Mouse (Mus musculus) hindbrain, embryonic 11.5 days (tissue): ENCODE measurements around the gene Ppie. TPM values are rescaled to one million over a fixed set of nuclear protein-coding genes. Genes with fewer than 3 reads are reported as not detected.

Source experiments
- ATAC-seq: fragments of 200-750 bp; cut with Nextera tagmentation; 2 replicates; pipeline ENCODE4 v1.8.0; 2017; ENCODE audit warnings: mild to moderate bottlenecking, moderate TSS enrichment, moderate library complexity; ENCODE audit not compliant: low FRiP score
- DNase-seq: peaks from one replicate; pipeline ENCODE4 v3.0.0-alpha.2; 2015; ENCODE audit warnings: low spot score
- H3K27ac ChIP-seq: fragments of 300-500 bp; sonication (generic); 2 replicates; pipeline ENCODE4 v1.5.1; 2014; ENCODE audit warnings: mild to moderate bottlenecking, low read depth, low read length
- H3K27me3 ChIP-seq: fragments of 300-500 bp; sonication (generic); 2 replicates; pipeline ENCODE4 v1.6.1; 2014; ENCODE audit warnings: mild to moderate bottlenecking, low read length, moderate library complexity, mixed read lengths; ENCODE audit not compliant: control insufficient read depth, insufficient read depth
- H3K36me3 ChIP-seq: fragments of 300-500 bp; sonication (generic); 2 replicates; pipeline ENCODE4 v1.6.1; 2014; ENCODE audit warnings: mild to moderate bottlenecking, low read length, moderate library complexity, mixed read lengths; ENCODE audit not compliant: control insufficient read depth, insufficient read depth
- H3K4me1 ChIP-seq: fragments of 300-500 bp; sonication (generic); replicated peaks from 2 replicates; pipeline ENCODE4 v1.6.1; 2014; ENCODE audit warnings: low read length, mixed read lengths; ENCODE audit not compliant: control insufficient read depth, insufficient read depth
- H3K4me2 ChIP-seq: fragments of 300-500 bp; sonication (generic); replicated peaks from 2 replicates; pipeline ENCODE4 v1.6.1; 2014; ENCODE audit warnings: mild to moderate bottlenecking, low read depth, low read length
- H3K4me3 ChIP-seq: fragments of 300-500 bp; sonication (generic); 2 replicates; pipeline ENCODE4 v1.5.1; 2014; ENCODE audit warnings: low read depth, low read length
- H3K9ac ChIP-seq: fragments of 300-500 bp; sonication (generic); 2 replicates; pipeline ENCODE4 v1.6.1; 2014; ENCODE audit warnings: low read depth, low read length
- H3K9me3 ChIP-seq: fragments of 300-500 bp; sonication (generic); 2 replicates; pipeline ENCODE4 v1.6.1; 2016; ENCODE audit warnings: low read length; ENCODE audit not compliant: control insufficient read depth
- WGBS: fragments of 180-500 bp; shearing (Covaris S2); extraction: QIAGEN DNeasy Blood & Tissue Kit; methylation state at CpG from one replicate; pipeline ENCODE4 v1.1.7; 2014; 5-methylcytosine and 5-hydroxymethylcytosine counted together
- polyA plus RNA-seq: library from polyadenylated mRNA; unstranded; fragments of >200 nt; fragmentation: Nextera tagmentation; extraction: Ambion mirVana; gene quantifications from 2 replicates; pipeline ENCODE4 v1.2.1, GENCODE M21; 2014

The Ppie gene
- polyA plus RNA-seq, 1 experiment from 2014 or later: 106 TPM

DNA sequence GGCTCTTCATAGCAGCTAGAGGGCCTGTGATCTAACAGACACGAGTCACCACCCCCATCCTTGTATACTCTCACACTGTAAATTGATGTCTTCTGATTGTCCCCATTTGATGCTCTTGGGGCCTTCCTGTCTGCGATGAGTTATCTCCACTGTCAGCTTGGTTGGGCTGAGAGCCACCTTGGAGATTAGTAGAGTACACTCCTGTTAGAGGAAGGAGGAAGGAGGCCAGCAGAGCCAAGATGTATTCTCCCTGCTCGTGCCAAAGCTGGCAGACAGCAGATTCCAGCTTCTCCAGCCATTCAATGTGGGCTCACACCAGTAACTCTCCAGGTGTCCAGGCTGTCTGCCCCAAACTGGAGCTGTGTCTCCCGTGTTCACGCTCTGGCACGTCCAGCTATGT, 20.8 kb upstream of the Ppie start:
- Histone ChIP-seq H3K27ac (no peak overlapping the region), H3K9me3 (no peaks in the 10 kb centered on the region), H3K4me1 (no peaks in the 10 kb centered on the region), H3K36me3 (no peaks in the 10 kb centered on the region), H3K4me2 (no peak overlapping the region), H3K27me3 (no peaks in the 10 kb centered on the region), H3K9ac (no peak overlapping the region), H3K4me3 (no peak overlapping the region)
- ATAC-seq (no peak), DNase-seq (no peak)
- 89% methylated on average over 6 of the region's 6 CpGs for WGBS

DNA sequence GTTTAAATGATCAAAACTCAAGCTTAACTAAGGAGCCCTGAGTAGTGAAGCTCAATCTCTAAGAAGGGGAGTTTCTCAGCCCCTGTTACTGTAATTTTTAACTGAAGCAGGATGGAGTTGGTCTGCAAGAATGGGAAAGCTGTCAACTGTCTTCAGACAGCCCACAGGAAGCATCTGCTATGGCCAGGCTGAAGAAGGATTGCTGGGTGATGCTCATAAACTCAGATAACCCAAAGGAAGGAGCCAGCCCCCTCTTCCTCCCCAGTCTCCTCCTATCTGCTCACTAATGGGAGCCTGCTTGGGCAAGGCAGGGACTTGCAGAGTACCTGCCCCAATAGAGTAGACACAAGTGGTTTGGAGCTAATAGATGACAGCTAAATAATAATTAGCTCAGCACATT, 16.1 kb upstream of the Ppie start:
- no peaks in the 10 kb centered on the region for H3K4me1 ChIP-seq
- H3K36me3 ChIP-seq: no peaks in the 10 kb centered on the region
- H3K9me3 ChIP-seq: no peaks in the 10 kb centered on the region
- H3K4me2 ChIP-seq: no peak overlapping the region
- no peak overlapping the region for H3K9ac ChIP-seq
- H3K27me3 ChIP-seq: no peaks in the 10 kb centered on the region
- no peak overlapping the region for H3K4me3 ChIP-seq
- no peak overlapping the region for H3K27ac ChIP-seq
- DNase-seq (no peak), ATAC-seq (no peak)

DNA sequence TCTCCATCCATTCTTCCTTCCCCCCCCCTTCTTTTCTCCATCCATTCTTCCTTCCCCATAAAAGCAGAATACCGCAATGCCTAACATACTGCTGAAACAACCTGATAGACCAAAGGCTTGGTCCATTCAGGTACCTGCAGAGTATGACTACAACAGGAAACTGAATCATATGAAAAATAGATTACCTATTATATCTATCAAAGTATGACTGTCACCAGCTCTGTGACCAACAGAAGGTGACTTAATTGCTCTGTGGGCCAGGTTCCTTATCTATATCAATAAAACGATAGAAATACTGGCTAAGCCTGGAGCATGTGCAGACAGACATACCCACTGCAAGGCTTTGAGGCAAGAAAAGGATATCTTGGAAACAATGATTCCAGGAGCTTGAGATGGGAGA, 15.7 kb upstream of the Ppie start:
- WGBS: 75% methylated on average over 2 of the region's 2 CpGs

DNA sequence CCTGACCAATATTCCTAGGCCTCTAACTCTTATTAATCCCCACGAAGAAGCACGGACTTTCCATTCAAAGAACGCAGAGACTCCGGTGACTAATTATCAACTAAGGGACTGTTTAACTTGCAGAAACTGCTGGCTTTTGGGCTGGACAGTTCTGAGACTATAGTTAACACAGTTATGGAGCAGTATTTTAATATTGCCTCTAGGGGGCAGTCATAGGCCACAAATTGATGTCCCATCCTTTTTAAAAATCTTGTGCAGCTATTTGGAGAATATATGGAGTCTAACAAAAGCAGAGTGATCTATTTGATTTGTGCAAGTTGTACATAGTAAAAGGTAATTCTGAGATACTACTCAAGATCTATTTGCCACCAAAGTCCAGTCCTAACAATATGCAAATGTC, 15.3 kb upstream of the Ppie start:
- Histone ChIP-seq H3K9me3 (no peaks in the 10 kb centered on the region), H3K27ac (no peak overlapping the region), H3K36me3 (no peaks in the 10 kb centered on the region), H3K27me3 (no peaks in the 10 kb centered on the region), H3K4me1 (no peaks in the 10 kb centered on the region), H3K4me2 (no peak overlapping the region), H3K4me3 (no peak overlapping the region), H3K9ac (no peak overlapping the region)
- DNase-seq (peak; percentile 62), ATAC-seq (no peak)
- 26% methylated on average over 4 of the region's 4 CpGs for WGBS

More for the DNA sequence above, 15.7 kb upstream of the Ppie start:
- Histone ChIP-seq H3K27me3 (no peaks in the 10 kb centered on the region), H3K9me3 (no peaks in the 10 kb centered on the region), H3K9ac (no peak overlapping the region), H3K4me1 (no peaks in the 10 kb centered on the region), H3K36me3 (no peaks in the 10 kb centered on the region), H3K4me2 (no peak overlapping the region), H3K4me3 (no peak overlapping the region), H3K27ac (no peak overlapping the region)
- no peak for DNase-seq
- ATAC-seq: no peak

DNA sequence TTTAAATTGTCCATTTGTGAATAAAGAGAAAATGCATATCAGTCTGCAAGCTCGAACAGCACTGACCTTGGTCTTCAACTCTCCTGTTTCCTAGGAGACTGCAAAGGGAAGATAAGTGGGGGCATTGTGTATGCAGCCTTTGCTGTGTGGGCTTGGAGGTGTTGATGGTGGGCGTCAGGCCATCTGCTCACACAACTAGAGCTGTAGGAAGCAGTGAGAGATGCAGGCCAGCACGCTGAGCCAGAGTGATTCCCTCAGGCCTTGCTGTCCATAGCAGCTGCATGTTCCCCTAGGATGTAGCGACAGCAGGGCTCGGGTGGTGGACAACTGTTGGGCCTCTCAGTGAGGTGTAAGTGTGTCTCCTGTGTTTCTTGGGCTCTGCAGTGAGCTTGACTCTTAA, 13.2 kb upstream of the Ppie start:
- Histone ChIP-seq H3K9ac (no peak overlapping the region), H3K27ac (no peak overlapping the region), H3K4me3 (no peak overlapping the region), H3K9me3 (no peaks in the 10 kb centered on the region), H3K4me2 (no peak overlapping the region), H3K27me3 (no peaks in the 10 kb centered on the region), H3K4me1 (no peaks in the 10 kb centered on the region), H3K36me3 (no peaks in the 10 kb centered on the region)
- WGBS: 52% methylated on average over 5 of the region's 5 CpGs
- ATAC-seq: no peak
- no peak for DNase-seq

DNA sequence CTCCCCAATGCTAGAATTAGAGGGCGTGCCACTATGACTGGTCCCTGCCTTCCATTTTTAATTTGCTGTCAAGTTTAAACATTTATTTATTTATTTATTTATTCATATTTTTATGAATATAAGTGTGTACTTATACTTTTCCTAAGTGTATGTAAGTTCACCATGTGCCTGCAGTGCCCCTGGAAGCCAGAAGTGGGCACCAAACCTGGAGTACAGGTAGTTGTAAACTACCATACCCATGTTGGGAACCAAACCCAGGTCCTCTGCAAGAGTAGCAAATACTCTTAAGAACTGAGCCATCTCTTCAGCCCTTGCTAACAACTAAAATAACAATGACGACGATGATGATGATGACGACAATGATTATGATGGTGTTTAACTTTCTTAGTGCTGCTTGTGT, 12.3 kb upstream of the Ppie start:
- Histone ChIP-seq H3K9me3 (no peaks in the 10 kb centered on the region), H3K9ac (no peak overlapping the region), H3K27ac (no peak overlapping the region), H3K4me3 (no peak overlapping the region), H3K36me3 (no peaks in the 10 kb centered on the region), H3K4me2 (no peak overlapping the region), H3K27me3 (no peaks in the 10 kb centered on the region), H3K4me1 (no peaks in the 10 kb centered on the region)
- DNase-seq (no peak), ATAC-seq (no peak)
- WGBS: 77% methylated on average over 4 of the region's 4 CpGs

DNA sequence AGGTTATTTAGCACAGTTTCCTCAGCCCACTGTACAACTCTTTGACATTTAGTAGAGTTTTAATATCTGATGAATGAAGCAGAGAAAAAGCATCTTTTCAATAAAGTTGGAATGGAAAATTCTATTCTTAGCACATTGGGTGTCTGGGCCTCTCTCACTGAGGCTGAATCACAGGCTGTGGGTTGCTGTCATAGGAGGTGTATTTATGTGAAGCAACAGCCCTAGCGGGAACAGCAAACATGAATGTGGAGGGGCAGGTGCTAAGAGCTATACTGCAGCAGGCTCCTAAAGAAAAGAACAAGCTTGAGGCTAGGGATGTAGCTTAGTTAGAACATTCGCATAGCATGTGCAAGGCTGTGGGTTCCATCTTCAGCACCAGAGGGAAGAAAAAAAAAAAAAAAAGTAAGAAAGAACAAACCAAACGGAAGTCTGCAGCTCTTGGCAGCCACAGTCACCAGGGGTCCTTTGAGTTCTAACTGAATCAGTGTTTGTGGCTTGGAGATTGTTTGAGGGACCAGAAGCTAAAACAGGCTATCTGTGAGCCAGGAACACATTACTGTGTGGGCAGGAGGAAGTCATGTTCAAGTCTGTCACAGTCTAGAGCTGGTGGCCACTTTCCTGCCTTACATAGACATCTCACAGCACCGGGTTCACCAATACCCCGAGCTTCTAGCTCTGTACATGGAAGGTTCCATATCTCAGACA, 7.8 kb upstream of the Ppie start:
- no peak for DNase-seq
- ATAC-seq: no peak
- Histone ChIP-seq H3K4me3 (no peak overlapping the region), H3K36me3 (no peaks in the 10 kb centered on the region), H3K9me3 (no peaks in the 10 kb centered on the region), H3K27me3 (no peaks in the 10 kb centered on the region), H3K9ac (no peak overlapping the region), H3K27ac (no peak overlapping the region), H3K4me2 (no peak overlapping the region), H3K4me1 (no peaks in the 10 kb centered on the region)
- WGBS: 82% methylated on average over 5 of the region's 5 CpGs

DNA sequence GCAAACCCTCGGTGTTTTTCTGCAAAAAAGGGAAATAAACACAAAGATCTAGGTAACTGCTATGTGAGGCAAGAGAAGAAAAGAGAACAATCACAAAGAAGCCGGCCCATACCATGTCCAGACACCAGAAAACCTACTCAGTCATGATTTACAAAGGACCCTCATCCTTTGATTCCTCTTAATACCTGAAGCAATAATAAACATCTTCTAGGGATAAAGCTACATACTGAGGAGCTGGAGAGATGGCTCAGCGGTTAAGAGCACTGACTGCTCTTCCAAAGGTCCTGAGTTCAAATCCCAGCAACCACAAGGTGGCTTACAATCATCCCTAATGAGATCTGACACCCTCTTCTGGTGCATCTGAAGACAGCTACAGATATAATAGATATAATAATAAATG, 2.2 kb downstream of the Ppie start:
- 95% methylated on average over 3 of the region's 3 CpGs for WGBS

DNA sequence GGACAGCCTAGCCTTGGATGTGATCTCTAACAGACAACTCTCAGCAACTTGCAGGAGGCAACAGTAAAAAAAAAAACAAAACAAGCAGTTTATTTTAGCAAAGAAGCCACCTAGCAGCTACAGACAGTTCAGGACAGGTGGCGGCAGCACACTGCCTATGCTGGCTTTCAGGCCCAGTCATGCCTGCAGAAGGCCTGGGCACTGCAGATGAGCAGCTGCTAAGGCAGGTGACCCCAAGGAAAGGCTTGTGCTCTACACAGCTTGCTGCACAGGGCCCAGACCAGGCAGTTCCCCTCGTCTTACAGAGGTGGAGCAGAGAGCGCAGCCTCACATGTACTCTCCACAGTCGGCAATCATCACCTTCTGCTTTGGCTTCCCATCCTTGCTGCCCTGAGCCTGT, 12.7 kb downstream of the Ppie start:
- Histone ChIP-seq H3K27me3 (no peaks in the 10 kb centered on the region), H3K4me1 (no peaks in the 10 kb centered on the region), H3K9ac (no peak overlapping the region), H3K9me3 (no peaks in the 10 kb centered on the region), H3K27ac (no peak overlapping the region), H3K36me3 (peaks cover 16% of the 10 kb centered on the region), H3K4me2 (no peak overlapping the region), H3K4me3 (no peak overlapping the region)
- DNase-seq (no peak), ATAC-seq (no peak)
- 91% methylated on average over 4 of the region's 4 CpGs for WGBS

More for the DNA sequence above, 2.2 kb downstream of the Ppie start:
- no peak for DNase-seq
- H3K9ac ChIP-seq: no peak overlapping the region
- H3K27ac ChIP-seq: no peak overlapping the region
- H3K9me3 ChIP-seq: no peaks in the 10 kb centered on the region
- 0 out of 2 replicates have a peak, but pooled peaks cover 2% of the 10 kb centered on the region for H3K36me3 ChIP-seq
- H3K4me3 ChIP-seq: no peak overlapping the region
- ATAC-seq: no peak
- H3K27me3 ChIP-seq: no peaks in the 10 kb centered on the region
- peaks cover 4% of the 10 kb centered on the region for H3K4me1 ChIP-seq
- H3K4me2 ChIP-seq: no peak overlapping the region
